Mouse (Mus musculus) stomach, postnatal 0 days (tissue): Measurements from ENCODE around the gene Gm44965.

Experiments used
- CTCF ChIP-seq: IDR thresholded peaks from 2 replicates; pipeline ENCODE4 v1.5.1; 2016; ENCODE audit warnings: antibody characterized with exemption, low read depth, mild to moderate bottlenecking, moderate library complexity
- EP300 ChIP-seq: optimal IDR thresholded peaks from 2 replicates; pipeline ENCODE3; 2016; ENCODE audit warnings: antibody characterized with exemption

GRCm38 (mm10) chr6:48582037-48582436 lies 11.7 kb upstream of the Gm44965 start:
- TF ChIP-seq CTCF (peak; percentile 88), EP300 (no peak)
